Comparison of ENCODE assay signal across 7 mouse cellular contexts in genomic region chr13:119741390-119742237, GRCm38 (mm10). TPM values are rescaled to one million over a fixed set of nuclear protein-coding genes. Genes with fewer than 3 reads are reported as not detected.
DNase-seq lines count a peak whose midpoint lies in the region; ATAC-seq and TF ChIP-seq lines count a peak whose summit lies in the region.

No protein-coding gene starts in this region.

- no peak for ATAC-seq in lung, embryonic 14.5 days (ENCODE audit: insufficient read depth)
- ATAC-seq in limb, embryonic 13.5 days (ENCODE audit: low FRiP score, low read depth), result no peak

- H3K36me3 ChIP-seq in lung, embryonic 14.5 days (ENCODE audit: insufficient read depth), result no peaks in the 10 kb centered on the region
- H3K36me3 ChIP-seq in limb, embryonic 13.5 days, result no peaks in the 10 kb centered on the region
- H3K36me3 ChIP-seq in small intestine, adult 2 months (ENCODE audit: control insufficient read depth, insufficient read depth, low read length), result no peaks in the 10 kb centered on the region

- WGBS in lung, embryonic 14.5 days, result 12% methylated on average over 19 of the region's 19 CpGs
- WGBS in limb, embryonic 13.5 days, result 5% methylated on average over 19 of the region's 19 CpGs
- 19% methylated on average over 19 of the region's 19 CpGs for WGBS in small intestine, adult 2 months

- no peaks in the 10 kb centered on the region for H3K9me3 ChIP-seq in lung, embryonic 14.5 days (ENCODE audit: low read depth, low read length)
- no peaks in the 10 kb centered on the region for H3K9me3 ChIP-seq in limb, embryonic 13.5 days

- peak overlapping the region; percentile 33 for H3K9ac ChIP-seq in lung, embryonic 14.5 days
- H3K9ac ChIP-seq in limb, embryonic 13.5 days, result peak overlapping the region; percentile 45; the same call in 1 of the 2 replicates

- peak overlapping the region; percentile 56 for H3K4me2 ChIP-seq in lung, embryonic 14.5 days
- peak overlapping the region; percentile 59 for H3K4me2 ChIP-seq in limb, embryonic 13.5 days (replicated peaks)

- no peak for TF ChIP-seq CTCF in lung, embryonic 14.5 days (IDR thresholded peaks at IDR 0.05; ENCODE audit: low read depth)
- TF ChIP-seq CTCF in embryonic fibroblast, embryonic 13.5 days (IDR thresholded peaks at IDR 0.05; ENCODE audit: borderline replicate concordance, insufficient read depth, low read length), result no peak
- no peak for TF ChIP-seq CTCF in small intestine, adult 2 months (IDR thresholded peaks at IDR 0.05; ENCODE audit: extremely low read depth, insufficient read length, insufficient replicate concordance, low read depth, low read length)

- H3K27ac ChIP-seq in lung, embryonic 14.5 days (ENCODE audit: low read depth), result no peak overlapping the region
- no peak overlapping the region for H3K27ac ChIP-seq in embryonic fibroblast, embryonic 13.5 days (ENCODE audit: insufficient read depth, low read length)
- no peak overlapping the region for H3K27ac ChIP-seq in limb, embryonic 13.5 days
- H3K27ac ChIP-seq in small intestine, adult 2 months (ENCODE audit: insufficient read depth, low read depth, low read length), result no peak overlapping the region

- TF ChIP-seq POLR2A in embryonic fibroblast, embryonic 13.5 days (IDR thresholded peaks at IDR 0.05; ENCODE audit: low read depth, low read length), result no peak
- TF ChIP-seq POLR2A in small intestine, adult 2 months (IDR thresholded peaks at IDR 0.05; ENCODE audit: low read depth, low read length), result no peak

- H3K27me3 ChIP-seq in lung, embryonic 14.5 days (ENCODE audit: insufficient read depth, low read length), result no peaks in the 10 kb centered on the region
- H3K27me3 ChIP-seq in limb, embryonic 13.5 days, result no peaks in the 10 kb centered on the region
- H3K27me3 ChIP-seq in small intestine, adult 2 months (ENCODE audit: control insufficient read depth, insufficient read depth, low read length), result no peaks in the 10 kb centered on the region

- no peaks in the 10 kb centered on the region for H3K4me1 ChIP-seq in lung, embryonic 14.5 days (ENCODE audit: insufficient read depth)
- no peaks in the 10 kb centered on the region for H3K4me1 ChIP-seq in embryonic fibroblast, embryonic 13.5 days (ENCODE audit: control insufficient read depth, insufficient read depth, low read length)
- 0 out of 2 replicates have a peak, but pooled peaks cover 6% of the 10 kb centered on the region for H3K4me1 ChIP-seq in limb, embryonic 13.5 days
- H3K4me1 ChIP-seq in small intestine, adult 2 months (ENCODE audit: control insufficient read depth, insufficient read depth, insufficient read length, low read length), result peaks cover 2% of the 10 kb centered on the region; the same call in 1 of the 2 replicates

- H3K4me3 ChIP-seq in lung, embryonic 14.5 days (ENCODE audit: low read depth, low read length), result peak overlapping the region; percentile 14; the same call in 1 of the 2 replicates
- H3K4me3 ChIP-seq in embryonic fibroblast, embryonic 13.5 days (ENCODE audit: insufficient read depth, low read length), result peak overlapping the region; percentile 11; the same call in 1 of the 2 replicates
- H3K4me3 ChIP-seq in limb, embryonic 13.5 days, result peak overlapping the region; percentile 27
- H3K4me3 ChIP-seq in small intestine, adult 2 months (ENCODE audit: low read depth, low read length), result peak overlapping the region; percentile 42

- DNase-seq in lung, embryonic 14.5 days, result peak; percentile 29
- no peak for DNase-seq in lung, postnatal 4 days
- no peak for DNase-seq in right cerebral cortex, postnatal 14 days
- no peak for DNase-seq in thymus, postnatal 0 days (ENCODE audit: low spot score)

RNA-seq across cellular contexts. Expression of gene Nim1k, which starts 14.1 kb away (rescaled TPM):
- polyA plus RNA-seq in lung, embryonic 14.5 days (2014; fragmentation: Nextera tagmentation; extraction: Ambion mirVana), result 0.91 and 0.93 TPM in 2 replicates
- 1.3 and 1.9 TPM in 2 replicates for polyA plus RNA-seq in embryonic fibroblast, embryonic 13.5 days (2011; ENCODE audit: insufficient read length, low read depth, missing spikeins)
- 2.3 and 2.8 TPM in 2 replicates for polyA plus RNA-seq in limb, embryonic 13.5 days (2015; fragmentation: Nextera tagmentation; extraction: Ambion mirVana)
- polyA plus RNA-seq in small intestine, adult 2 months (2012; rRNA removed), result 0.05 TPM in 2 replicates
- 9.9 and 10.6 TPM in 2 replicates for polyA plus RNA-seq in thymus, postnatal 0 days (2015; fragmentation: Nextera tagmentation; extraction: Ambion mirVana)

RNA-seq across cellular contexts. Expression of gene Zfp131, which starts 49.1 kb away (rescaled TPM):
- polyA plus RNA-seq in lung, embryonic 14.5 days (2014; fragmentation: Nextera tagmentation; extraction: Ambion mirVana), result 43.8 and 46.4 TPM in 2 replicates
- polyA plus RNA-seq in embryonic fibroblast, embryonic 13.5 days (2011; ENCODE audit: insufficient read length, low read depth, missing spikeins), result 57.8 and 64.5 TPM in 2 replicates
- 41.3 and 42.3 TPM in 2 replicates for polyA plus RNA-seq in limb, embryonic 13.5 days (2015; fragmentation: Nextera tagmentation; extraction: Ambion mirVana)
- 1.6 and 3.6 TPM in 2 replicates for polyA plus RNA-seq in small intestine, adult 2 months (2012; rRNA removed)
- 40.9 and 51.2 TPM in 2 replicates for polyA plus RNA-seq in thymus, postnatal 0 days (2015; fragmentation: Nextera tagmentation; extraction: Ambion mirVana)

RNA-seq across cellular contexts. Expression of gene Hmgcs1, which starts 51.4 kb away (rescaled TPM):
- 126 and 142 TPM in 2 replicates for polyA plus RNA-seq in lung, embryonic 14.5 days (2014; fragmentation: Nextera tagmentation; extraction: Ambion mirVana)
- polyA plus RNA-seq in embryonic fibroblast, embryonic 13.5 days (2011; ENCODE audit: insufficient read length, low read depth, missing spikeins), result 166 and 168 TPM in 2 replicates
- 146 and 148 TPM in 2 replicates for polyA plus RNA-seq in limb, embryonic 13.5 days (2015; fragmentation: Nextera tagmentation; extraction: Ambion mirVana)
- 7.8 and 14.3 TPM in 2 replicates for polyA plus RNA-seq in small intestine, adult 2 months (2012; rRNA removed)
- polyA plus RNA-seq in thymus, postnatal 0 days (2015; fragmentation: Nextera tagmentation; extraction: Ambion mirVana), result 67.1 and 74.2 TPM in 2 replicates
